Mouse (Mus musculus) spleen, adult 2 months (tissue): ENCODE measurements around the gene Rsf1.

Experiments
- CTCF ChIP-seq: fragments of 200-500 bp; IDR thresholded peaks from 2 replicates; pipeline ENCODE4 v1.5.1; 2011; ENCODE audit warnings: mild to moderate bottlenecking, inconsistent platforms; ENCODE audit not compliant: insufficient read depth, insufficient read length, insufficient replicate concordance; ENCODE audit errors: extremely low read depth
- POLR2A ChIP-seq: fragments of 200-500 bp; IDR thresholded peaks from 2 replicates; pipeline ENCODE4 v1.6.1; 2011; ENCODE audit warnings: low read depth, low read length, inconsistent platforms

DNA sequence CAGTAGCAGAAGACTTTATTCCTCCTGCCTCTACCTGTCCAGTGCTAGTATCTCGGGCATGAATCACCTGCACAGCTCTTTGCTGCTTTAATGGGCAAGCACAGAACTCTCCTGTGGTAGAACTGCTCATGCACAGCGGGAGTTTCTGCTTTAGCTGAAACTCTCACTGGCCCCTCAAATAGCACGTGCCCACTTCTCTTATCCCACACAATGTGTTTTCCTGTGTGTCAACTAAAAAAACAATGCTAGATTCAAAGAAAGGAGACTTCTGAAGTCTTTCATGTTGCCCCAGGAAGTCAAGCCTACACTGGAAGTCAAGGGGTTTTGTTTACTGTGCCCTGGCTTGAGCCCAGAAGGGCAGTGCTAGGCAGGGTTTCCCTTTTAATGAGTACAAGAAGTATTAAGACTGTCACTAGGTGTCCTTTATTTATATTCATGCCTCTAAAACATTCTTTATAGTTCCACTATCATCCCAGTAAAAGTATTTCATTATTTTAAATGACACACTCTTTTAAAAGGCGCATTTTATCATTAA, 156.3 kb downstream of the Rsf1 start:
- no peak for TF ChIP-seq CTCF
- no peak for TF ChIP-seq POLR2A
